Mouse (Mus musculus) embryo, embryonic 11.5 days (tissue): ENCODE results near the gene Mark4.

Experiments
- DNase-seq: peaks from one replicate; pipeline ENCODE4 v3.0.0-alpha.2; 2012; ENCODE audit warnings: low read depth, low spot score

Mark4 gene

GRCm38 (mm10) chr7:19458591-19459111, at the start of gene Mark4:
Mark4 (minus strand) TSS chr7:19458821.
- DNase-seq, result peak; percentile 63

GRCm38 (mm10) chr7:19507612-19507981, 49.0 kb upstream of the Mark4 start:
- no peak for DNase-seq

GRCm38 (mm10) chr7:19506969-19507611, 48.5 kb upstream of the Mark4 start:
- DNase-seq, result peak; percentile 61

- DNase-seq, result no peak
Observed at GRCm38 (mm10) chr7:19506326-19506725, 47.7 kb upstream of the Mark4 start.

- DNase-seq, result peak; percentile 57
Observed at GRCm38 (mm10) chr7:19503481-19504068, 45.0 kb upstream of the Mark4 start.

- DNase-seq, result no peak
Observed at GRCm38 (mm10) chr7:19501658-19502057, 43.0 kb upstream of the Mark4 start.

- no peak for DNase-seq
Observed at GRCm38 (mm10) chr7:19500420-19501363, 42.1 kb upstream of the Mark4 start.

GRCm38 (mm10) chr7:19498326-19498725, 39.7 kb upstream of the Mark4 start:
- no peak for DNase-seq

- no peak for DNase-seq
Observed at GRCm38 (mm10) chr7:19496214-19496555, 37.6 kb upstream of the Mark4 start.

- no peak for DNase-seq
Observed at GRCm38 (mm10) chr7:19495521-19496213, 37.0 kb upstream of the Mark4 start.

- DNase-seq, result no peak
Observed at GRCm38 (mm10) chr7:19494751-19495474, 36.3 kb upstream of the Mark4 start.

- DNase-seq, result no peak
Observed at GRCm38 (mm10) chr7:19491731-19492130, 33.1 kb upstream of the Mark4 start.

GRCm38 (mm10) chr7:19489525-19489924, 30.9 kb upstream of the Mark4 start:
- DNase-seq, result no peak

- DNase-seq, result no peak
Observed at GRCm38 (mm10) chr7:19486549-19486948, 27.9 kb upstream of the Mark4 start.

GRCm38 (mm10) chr7:19485488-19485887, 26.9 kb upstream of the Mark4 start:
- DNase-seq, result no peak

- no peak for DNase-seq
Observed at GRCm38 (mm10) chr7:19483281-19483680, 24.7 kb upstream of the Mark4 start.

- no peak for DNase-seq
Observed at GRCm38 (mm10) chr7:19477624-19478384, 19.2 kb upstream of the Mark4 start.

GRCm38 (mm10) chr7:19477084-19477483, 18.5 kb upstream of the Mark4 start:
- no peak for DNase-seq

GRCm38 (mm10) chr7:19473875-19474443, 15.3 kb upstream of the Mark4 start:
- peak; percentile 81 for DNase-seq

GRCm38 (mm10) chr7:19472403-19472802, 13.8 kb upstream of the Mark4 start:
- DNase-seq, result no peak
